Mouse (Mus musculus) ES-E14 (cell line): Measurements from ENCODE around the gene Artn. TPM values are rescaled to one million over a fixed set of nuclear protein-coding genes. Genes with fewer than 3 reads are reported as not detected.

Experiments
- DNase-seq: peaks from one replicate; pipeline ENCODE4 v3.0.0-alpha.2; 2013; ENCODE audit warnings: low read depth, low spot score
- H3K27ac ChIP-seq: 2 replicates; pipeline ENCODE4 v1.5.1; 2012; ENCODE audit warnings: low read depth, mild to moderate bottlenecking, low read length, moderate library complexity, mixed read lengths; ENCODE audit not compliant: poor library complexity, insufficient read depth, severe bottlenecking
- H3K36me3 ChIP-seq: 2 replicates; pipeline ENCODE4 v1.6.1; 2012; ENCODE audit warnings: mild to moderate bottlenecking, low read length, moderate library complexity, mixed read lengths; ENCODE audit not compliant: control insufficient read depth, poor library complexity, insufficient read depth, severe bottlenecking
- H3K4me1 ChIP-seq, 2 experiments: fragments of 150-350 bp in 1 of 2; sonication (generic) in 1 of 2; 2 replicates each; pipeline ENCODE4 v1.6.1; 2012; ENCODE audit warnings: low read length in 2 of 2, mild to moderate bottlenecking in 1 of 2, mixed read lengths in 1 of 2; ENCODE audit not compliant: control insufficient read depth in 2 of 2, insufficient read depth in 2 of 2, poor library complexity in 1 of 2
- H3K4me3 ChIP-seq, 2 experiments: fragments of 150-350 bp in 1 of 2; sonication (generic) in 1 of 2; 2 replicates each; pipeline ENCODE4 v1.5.1; 2012; ENCODE audit warnings: low read length in 2 of 2, low read depth in 1 of 2, mild to moderate bottlenecking in 1 of 2, mixed read lengths in 1 of 2; ENCODE audit not compliant: insufficient read depth in 1 of 2, poor library complexity in 1 of 2, severe bottlenecking in 1 of 2
- H3K9ac ChIP-seq: 2 replicates; pipeline ENCODE4 v1.6.1; 2012; ENCODE audit warnings: low read depth, mild to moderate bottlenecking, low read length, mixed read lengths; ENCODE audit not compliant: poor library complexity, insufficient read depth, severe bottlenecking
- H3K9me3 ChIP-seq: fragments of 150-350 bp; sonication (generic); 2 replicates; pipeline ENCODE4 v1.6.1; 2012; ENCODE audit warnings: low read depth, mild to moderate bottlenecking, low read length; ENCODE audit not compliant: control insufficient read depth, insufficient read depth
- CHD2 ChIP-seq: IDR thresholded peaks from 2 replicates; pipeline ENCODE4 v1.6.1; 2014; ENCODE audit warnings: mild to moderate bottlenecking, low read depth, low read length, inconsistent platforms
- HCFC1 ChIP-seq: IDR thresholded peaks from 2 replicates; pipeline ENCODE4 v1.6.1; 2012; ENCODE audit warnings: low read length, inconsistent platforms, borderline replicate concordance; ENCODE audit not compliant: insufficient read depth
- MAFK ChIP-seq: IDR thresholded peaks from 2 replicates; pipeline ENCODE4 v1.6.1; 2014; ENCODE audit warnings: mild to moderate bottlenecking, low read depth, low read length, inconsistent platforms; ENCODE audit not compliant: insufficient read depth
- ZC3H11A ChIP-seq: IDR thresholded peaks from 2 replicates; pipeline ENCODE4 v1.6.1; 2012; ENCODE audit warnings: low read depth, mild to moderate bottlenecking, inconsistent platforms, low read length, borderline replicate concordance
- ZNF384 ChIP-seq: IDR thresholded peaks from 2 replicates; pipeline ENCODE4 v1.6.1; 2012; ENCODE audit warnings: low read depth, low read length, inconsistent platforms
- in situ Hi-C, 2 experiments: fragments of 600-800 bp; cut with MboI; formaldehyde crosslinking; loops; one replicate each; pipeline ENCODE4 v1.15.1; 2025; ENCODE audit warnings: low sequenced_read_pairs in 2 of 2, inconsistent platforms in 1 of 2; ENCODE audit not compliant: unreplicated experiment in 2 of 2
- total RNA-seq: library from RNA; depleted of rRNA; stranded (reverse); fragments of 300-350 nt; gene quantifications from 2 replicates; pipeline ENCODE4 v1.2.3, GENCODE M21; 2012

Artn gene
- total RNA-seq, 1 experiment, result 0.94 TPM

DNA sequence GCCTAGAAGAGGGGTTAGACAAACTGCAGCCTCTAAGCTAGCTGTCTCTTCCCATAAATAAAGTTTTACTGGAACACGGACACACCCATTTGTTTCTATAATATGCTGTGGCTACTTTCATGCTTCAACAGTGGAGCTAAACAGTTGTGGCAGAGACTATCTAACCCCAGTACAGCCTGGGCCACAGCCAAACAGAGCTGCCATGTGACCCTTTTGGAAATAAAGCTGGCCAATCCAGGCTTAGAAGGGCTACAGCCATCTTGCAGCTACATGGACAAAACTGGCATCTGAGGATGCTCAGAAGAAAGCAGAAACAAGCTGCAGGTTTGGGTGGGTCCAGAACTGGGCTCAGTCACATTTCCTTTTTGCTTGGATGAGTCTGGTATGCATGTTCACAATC lies 46.3 kb upstream of the Artn start:
- no peak for DNase-seq
- Histone ChIP-seq H3K9ac (no peak overlapping the region), H3K4me1 (peaks cover 2 to 17% of the 10 kb centered on the region in 2 experiments; a peak in 2 of 4 replicates), H3K36me3 (no peaks in the 10 kb centered on the region; the same call in 1 of the 2 replicates), H3K9me3 (no peaks in the 10 kb centered on the region), H3K27ac (no peak overlapping the region), H3K4me3 (no peak overlapping the region)
- TF ChIP-seq ZNF384, result no peak
- TF ChIP-seq MAFK, result no peak
- TF ChIP-seq CHD2, result no peak
- TF ChIP-seq ZC3H11A, result no peak
- no peak for TF ChIP-seq HCFC1
- in situ Hi-C loops, result no loop called here

DNA sequence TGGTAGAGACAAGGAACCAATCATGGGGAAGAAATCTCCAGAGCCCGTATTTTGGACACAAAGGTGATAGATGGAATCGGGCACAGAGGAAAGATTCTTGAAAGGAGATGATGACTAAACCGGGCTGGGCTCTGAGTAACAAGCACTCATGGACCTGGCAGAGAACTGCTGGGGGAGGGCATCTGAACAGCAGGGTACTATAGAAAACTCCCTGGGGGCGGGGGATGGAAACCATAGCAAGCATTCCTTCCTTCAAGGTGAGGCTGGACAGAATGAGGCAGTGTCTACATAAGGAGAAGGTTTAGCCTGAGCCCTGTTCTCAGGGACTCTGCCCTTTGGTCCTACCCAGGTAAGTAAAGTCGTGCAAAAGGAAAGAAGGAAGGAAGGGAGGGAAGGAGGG lies 45.2 kb upstream of the Artn start:
- TF ChIP-seq CHD2 (no peak), MAFK (no peak), HCFC1 (no peak), ZNF384 (no peak), ZC3H11A (no peak)
- in situ Hi-C loops, result no loop called here
- Histone ChIP-seq H3K4me3 (no peak overlapping the region), H3K4me1 (peaks cover 2 to 17% of the 10 kb centered on the region in 2 experiments; a peak in 2 of 4 replicates), H3K36me3 (no peaks in the 10 kb centered on the region; the same call in 1 of the 2 replicates), H3K9me3 (no peaks in the 10 kb centered on the region), H3K9ac (no peak overlapping the region), H3K27ac (no peak overlapping the region)
- no peak for DNase-seq

DNA sequence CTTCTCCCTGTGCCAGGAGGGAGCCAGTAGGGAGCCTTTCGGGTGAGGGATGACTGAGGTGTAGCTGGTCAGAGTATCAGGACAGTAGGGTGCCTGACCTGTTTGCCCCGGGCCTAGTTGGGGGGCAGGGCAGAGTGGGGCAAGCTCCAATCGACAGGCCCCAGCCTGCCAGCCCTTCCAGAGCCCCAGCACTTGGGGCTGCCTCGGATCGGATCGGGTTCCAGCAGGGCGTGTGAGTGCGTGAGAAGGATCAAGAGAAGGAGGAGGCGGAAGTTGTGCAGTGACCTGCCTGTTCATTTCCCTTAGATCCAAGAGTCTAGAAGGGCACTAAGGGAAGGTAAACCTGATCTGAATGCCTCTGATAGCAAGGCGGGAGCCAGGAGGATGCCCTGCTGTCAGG lies 43.4 kb upstream of the Artn start:
- no peak for DNase-seq
- Histone ChIP-seq H3K36me3 (no peaks in the 10 kb centered on the region; the same call in 1 of the 2 replicates), H3K4me1 (peaks cover 2 to 17% of the 10 kb centered on the region in 2 experiments; a peak in 2 of 4 replicates), H3K9me3 (no peaks in the 10 kb centered on the region), H3K27ac (no peak overlapping the region), H3K4me3 (peak overlapping the region in 1 of 2 experiments; percentile 2; a peak in 1 of 4 replicates), H3K9ac (peak overlapping the region; percentile 34; the same call in 1 of the 2 replicates)
- TF ChIP-seq ZC3H11A, result no peak
- in situ Hi-C loops, result no loop called here

DNA sequence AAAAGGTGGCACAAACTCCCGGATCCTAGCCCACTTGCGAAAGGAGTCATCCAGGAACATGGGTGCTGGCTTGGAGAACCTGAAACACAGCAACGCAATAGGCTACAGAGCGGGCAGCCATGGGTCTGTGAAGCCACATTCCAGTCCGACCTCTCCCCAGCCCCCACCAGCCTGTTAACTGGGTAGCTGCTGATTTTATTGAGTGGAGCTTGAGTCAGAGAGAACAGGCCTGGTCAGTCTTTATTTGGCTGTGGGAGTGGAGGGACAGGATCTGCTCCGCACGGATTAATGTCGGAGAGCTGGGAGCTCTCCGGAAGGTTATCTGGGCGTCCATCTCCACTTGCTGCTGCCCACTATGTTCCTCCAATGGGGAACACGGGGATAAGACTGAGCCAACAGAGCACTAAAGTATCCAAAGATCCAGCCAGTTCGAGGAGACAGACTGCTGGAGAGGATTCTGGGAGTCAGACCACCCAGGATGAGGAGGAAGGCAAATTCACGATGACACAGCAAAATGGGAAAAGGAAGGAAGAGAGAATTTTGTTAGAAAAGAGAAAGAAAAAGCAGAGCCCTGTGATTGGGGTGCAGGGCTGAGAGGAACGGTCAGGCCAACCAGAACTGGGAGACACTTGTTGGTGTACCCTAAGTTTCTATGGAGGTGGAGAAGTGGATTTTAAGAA lies 34.9 kb upstream of the Artn start:
- Histone ChIP-seq H3K36me3 (peaks cover 21% of the 10 kb centered on the region), H3K4me1 (peaks cover 4 to 34% of the 10 kb centered on the region in 2 experiments), H3K9me3 (no peaks in the 10 kb centered on the region), H3K4me3 (peak overlapping the region; percentile 47 to 52), H3K9ac (peak overlapping the region; percentile 74), H3K27ac (peak overlapping the region; percentile 81)
- peak; percentile 49 for DNase-seq
- TF ChIP-seq CHD2 (no peak), MAFK (peak; percentile 97), ZC3H11A (no peak), ZNF384 (no peak), HCFC1 (no peak)
- in situ Hi-C loops, result no loop called here

DNA sequence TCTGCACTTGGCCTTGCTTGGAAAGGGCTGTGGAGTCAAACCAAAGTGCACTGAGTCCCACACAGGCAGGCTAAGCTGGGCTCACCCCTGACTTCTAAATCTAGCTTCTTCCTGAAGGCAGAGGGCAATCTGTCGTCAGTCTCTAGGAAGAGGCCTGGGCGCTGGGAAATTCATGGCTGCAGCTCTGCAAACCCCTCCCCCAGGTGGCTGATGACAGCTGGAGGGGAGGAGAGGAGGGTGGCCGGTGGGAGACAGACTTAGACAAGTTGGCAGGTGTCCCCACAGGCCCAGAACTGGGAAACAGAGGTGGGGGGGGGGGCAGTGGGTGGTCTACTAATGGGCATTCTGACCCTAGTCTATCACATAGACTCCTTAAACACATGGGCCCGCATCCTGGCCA lies 27.9 kb upstream of the Artn start:
- peaks cover 0 to 23% of the 10 kb centered on the region in 2 experiments; a peak in 2 of 4 replicates for H3K4me1 ChIP-seq
- H3K9me3 ChIP-seq, result no peaks in the 10 kb centered on the region
- in situ Hi-C loops, result no loop called here
- no peak for TF ChIP-seq MAFK
- no peak for TF ChIP-seq ZC3H11A
- TF ChIP-seq HCFC1, result no peak
- TF ChIP-seq ZNF384, result no peak
- no peak for TF ChIP-seq CHD2
- H3K36me3 ChIP-seq, result peaks cover 77% of the 10 kb centered on the region
- no peak overlapping the region for H3K27ac ChIP-seq
- H3K4me3 ChIP-seq, result no peak overlapping the region
- no peak overlapping the region for H3K9ac ChIP-seq
- DNase-seq, result no peak
